Mouse (Mus musculus): ENCODE measurements around the gene Src.

- no peak for TF ChIP-seq CTCF (conservative IDR thresholded peaks at IDR 0.05; ENCODE audit: insufficient read depth, insufficient read length, low read depth, low read length)
- no peak for TF ChIP-seq POLR2A (IDR thresholded peaks at IDR 0.05; ENCODE audit: low read depth, low read length)
Observed at GRCm38 (mm10) chr2:157427164-157427563, 8.9 kb downstream of the Src start.

Measured in kidney, adult 2 months (tissue).